Mouse (Mus musculus): Measurements from ENCODE around the gene Prkacb. TPM values are rescaled to one million over a fixed set of nuclear protein-coding genes. Genes with fewer than 3 reads are reported as not detected.

Prkacb gene
- total RNA-seq (2014; fragmentation: Nextera tagmentation), result 91.3 and 102 TPM in 2 replicates
- 146 and 165 TPM in 2 replicates for total RNA-seq (2017)
- 12.0 and 13.5 TPM in 2 replicates for polyA plus RNA-seq (2012)

DNA sequence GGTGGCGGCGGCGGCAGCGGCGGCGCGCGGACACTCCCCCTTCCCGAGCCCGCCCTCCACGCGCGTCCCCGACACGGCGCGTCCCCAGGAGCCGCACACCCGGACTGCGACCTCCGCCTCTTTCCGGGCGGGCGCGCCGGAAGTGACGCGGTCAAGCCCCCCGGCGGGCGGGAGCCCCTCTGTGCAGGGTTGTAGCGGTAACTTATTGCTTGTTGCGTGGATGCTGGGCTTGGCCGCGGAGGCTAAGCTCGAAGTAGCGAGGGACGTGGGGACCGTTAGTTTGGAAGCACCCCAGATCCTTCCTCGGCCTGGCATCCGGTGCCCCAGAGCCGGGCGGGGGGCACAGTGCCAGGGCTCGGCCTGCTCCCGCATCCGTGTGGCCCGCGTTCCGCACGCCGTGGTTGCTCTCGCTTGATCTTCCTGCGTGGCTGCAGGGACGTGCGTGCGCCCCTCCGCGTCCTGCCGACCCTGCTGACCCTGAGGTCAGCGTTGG lies at the start of gene Prkacb:
Prkacb (minus strand) TSS at position 90 of the 493 bp plus-strand sequence.
- TF ChIP-seq CTCF (IDR thresholded peaks at IDR 0.05; ENCODE audit: low read depth, low read length), result no peak
- TF ChIP-seq POLR2AphosphoS5 (IDR thresholded peaks at IDR 0.05; ENCODE audit: insufficient replicate concordance, low read depth, low read length), result no peak
- TF ChIP-seq GATA2 (IDR thresholded peaks at IDR 0.05; ENCODE audit: borderline replicate concordance, low read depth, low read length), result no peak
- no peak for TF ChIP-seq TAL1 (conservative IDR thresholded peaks at IDR 0.05; ENCODE audit: low read depth, low read length)
- TF ChIP-seq GATA1 (IDR thresholded peaks at IDR 0.05; ENCODE audit: borderline replicate concordance, low read length), result no peak
- H3K36me3 ChIP-seq (replicated peaks), result peaks cover 9% of the 10 kb centered on the region

DNA sequence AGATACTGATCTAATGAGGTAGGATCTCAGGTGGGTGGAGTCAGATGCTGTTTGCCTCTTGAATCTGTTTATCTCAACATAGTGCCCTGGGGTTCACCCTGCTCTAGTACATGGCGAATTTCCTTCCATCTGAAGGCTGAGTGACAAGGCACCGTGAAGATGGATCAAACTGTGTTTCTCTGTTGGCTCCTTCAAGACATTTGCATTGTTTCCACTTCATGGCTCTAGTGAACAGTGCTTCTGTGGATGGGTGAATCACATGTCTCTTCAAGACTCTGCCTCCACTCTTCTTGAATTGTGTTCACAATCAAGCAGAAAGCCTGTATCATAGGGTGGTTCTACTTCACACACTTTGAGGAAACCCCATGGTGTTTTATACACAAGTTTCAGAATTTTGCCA lies 47.5 kb upstream of the Prkacb start:
- ATAC-seq (ENCODE audit: extremely low read depth, insufficient number of reproducible peaks, low FRiP score, poor library complexity, severe bottlenecking), result no peak; the same call in 1 of the 2 replicates
- DNase-seq (ENCODE audit: low spot score), result no peak

More for the DNA sequence above, at the start of gene Prkacb:
- H3K9me3 ChIP-seq (replicated peaks), result no peaks in the 10 kb centered on the region
- H3K4me3 ChIP-seq (ENCODE audit: low read depth, low read length), result peak within 1 kb of the TSS; percentile 95
- peaks cover 25% of the 10 kb centered on the region for H3K4me1 ChIP-seq (ENCODE audit: insufficient read depth, low read depth, low read length)
- no peaks in the 10 kb centered on the region for H3K27me3 ChIP-seq (ENCODE audit: insufficient read depth, low read length)
- DNase-seq (ENCODE audit: low spot score) (peak; percentile 91), ATAC-seq (ENCODE audit: extremely low read depth, insufficient number of reproducible peaks, low FRiP score, poor library complexity, severe bottlenecking) (peak; percentile 67)

DNA sequence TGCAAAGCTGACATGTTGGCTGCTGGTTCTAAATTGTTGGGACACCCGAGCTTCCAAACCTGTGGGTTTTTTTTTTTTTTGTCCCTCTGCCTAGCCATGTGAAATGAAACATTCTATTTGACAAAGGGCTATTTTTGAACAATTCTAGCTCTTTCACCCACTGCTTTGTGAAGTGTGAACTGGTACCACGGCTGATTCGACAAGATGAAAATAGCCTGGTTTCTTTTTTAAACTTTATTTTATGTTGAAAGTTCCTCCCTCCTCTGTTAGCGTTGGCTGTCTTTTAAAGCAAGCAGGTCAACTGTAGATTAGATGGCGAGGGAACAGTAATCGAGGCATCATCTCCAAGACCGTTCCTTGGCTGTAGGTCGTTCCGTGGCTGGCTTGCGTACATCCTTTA lies 44.6 kb upstream of the Prkacb start:
- H3K9me3 ChIP-seq (replicated peaks), result no peaks in the 10 kb centered on the region
- H3K27me3 ChIP-seq (ENCODE audit: insufficient read depth, low read length), result peaks cover 10% of the 10 kb centered on the region; the same call in 1 of the 2 replicates
- DNase-seq (ENCODE audit: low spot score), result no peak
- TF ChIP-seq CTCF (IDR thresholded peaks at IDR 0.05; ENCODE audit: low read depth, low read length) (no peak), GATA2 (IDR thresholded peaks at IDR 0.05; ENCODE audit: borderline replicate concordance, low read depth, low read length) (no peak), POLR2AphosphoS5 (IDR thresholded peaks at IDR 0.05; ENCODE audit: insufficient replicate concordance, low read depth, low read length) (no peak), TAL1 (conservative IDR thresholded peaks at IDR 0.05; ENCODE audit: low read depth, low read length) (no peak), GATA1 (IDR thresholded peaks at IDR 0.05; ENCODE audit: borderline replicate concordance, low read length) (no peak)
- no peaks in the 10 kb centered on the region for H3K4me1 ChIP-seq (ENCODE audit: insufficient read depth, low read depth, low read length)
- H3K36me3 ChIP-seq (replicated peaks), result no peaks in the 10 kb centered on the region
- no peak overlapping the region for H3K4me3 ChIP-seq (ENCODE audit: low read depth, low read length)
- ATAC-seq (ENCODE audit: extremely low read depth, insufficient number of reproducible peaks, low FRiP score, poor library complexity, severe bottlenecking), result no peak

More for the DNA sequence above, 47.5 kb upstream of the Prkacb start:
- Histone ChIP-seq H3K27me3 (ENCODE audit: insufficient read depth, low read length) (peaks cover 4% of the 10 kb centered on the region; the same call in 1 of the 2 replicates), H3K4me1 (ENCODE audit: insufficient read depth, low read depth, low read length) (no peaks in the 10 kb centered on the region), H3K9me3 (replicated peaks) (no peaks in the 10 kb centered on the region), H3K36me3 (replicated peaks) (no peaks in the 10 kb centered on the region), H3K4me3 (ENCODE audit: low read depth, low read length) (no peak overlapping the region)
- TF ChIP-seq POLR2AphosphoS5 (IDR thresholded peaks at IDR 0.05; ENCODE audit: insufficient replicate concordance, low read depth, low read length) (no peak), TAL1 (conservative IDR thresholded peaks at IDR 0.05; ENCODE audit: low read depth, low read length) (no peak), GATA2 (IDR thresholded peaks at IDR 0.05; ENCODE audit: borderline replicate concordance, low read depth, low read length) (no peak), CTCF (IDR thresholded peaks at IDR 0.05; ENCODE audit: low read depth, low read length) (no peak), GATA1 (IDR thresholded peaks at IDR 0.05; ENCODE audit: borderline replicate concordance, low read length) (no peak)

DNA sequence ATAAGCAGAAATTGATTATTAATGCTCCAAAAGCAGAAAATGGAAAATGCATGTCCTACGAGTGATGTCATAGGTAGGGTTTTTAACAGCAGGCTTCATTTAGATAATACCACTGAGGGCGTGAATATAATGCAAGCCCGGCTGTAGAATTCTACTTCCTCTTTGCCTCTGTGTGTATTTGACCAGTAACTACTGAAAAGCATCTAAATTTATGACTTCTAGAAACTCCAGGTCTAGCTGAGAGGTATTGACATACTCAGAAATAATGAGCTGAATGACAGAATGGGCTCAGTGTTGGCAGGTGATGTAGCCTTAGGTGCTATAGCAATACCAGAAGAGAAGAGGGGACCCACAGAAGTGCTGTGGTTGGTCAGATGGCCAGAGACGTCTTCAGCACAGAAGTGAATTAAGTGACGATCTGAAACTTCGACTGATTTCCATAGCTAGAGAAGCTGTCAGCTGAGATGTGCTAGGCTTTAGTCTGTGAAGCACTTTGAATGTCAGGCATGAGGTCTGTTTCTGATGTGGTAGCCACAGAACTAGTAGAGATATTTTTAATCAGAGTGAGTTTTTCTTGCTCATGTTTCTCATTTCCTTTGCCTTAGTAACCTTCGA lies 41.8 kb upstream of the Prkacb start:
- Histone ChIP-seq H3K27me3 (ENCODE audit: insufficient read depth, low read length) (peaks cover 13% of the 10 kb centered on the region; the same call in 1 of the 2 replicates), H3K9me3 (replicated peaks) (no peaks in the 10 kb centered on the region), H3K4me3 (ENCODE audit: low read depth, low read length) (no peak overlapping the region), H3K36me3 (replicated peaks) (no peaks in the 10 kb centered on the region), H3K4me1 (ENCODE audit: insufficient read depth, low read depth, low read length) (no peaks in the 10 kb centered on the region)
- TF ChIP-seq GATA1 (IDR thresholded peaks at IDR 0.05; ENCODE audit: borderline replicate concordance, low read length) (no peak), POLR2AphosphoS5 (IDR thresholded peaks at IDR 0.05; ENCODE audit: insufficient replicate concordance, low read depth, low read length) (no peak), TAL1 (conservative IDR thresholded peaks at IDR 0.05; ENCODE audit: low read depth, low read length) (no peak), CTCF (IDR thresholded peaks at IDR 0.05; ENCODE audit: low read depth, low read length) (no peak), GATA2 (IDR thresholded peaks at IDR 0.05; ENCODE audit: borderline replicate concordance, low read depth, low read length) (no peak)
- ATAC-seq (ENCODE audit: extremely low read depth, insufficient number of reproducible peaks, low FRiP score, poor library complexity, severe bottlenecking) (no peak), DNase-seq (ENCODE audit: low spot score) (no peak)

DNA sequence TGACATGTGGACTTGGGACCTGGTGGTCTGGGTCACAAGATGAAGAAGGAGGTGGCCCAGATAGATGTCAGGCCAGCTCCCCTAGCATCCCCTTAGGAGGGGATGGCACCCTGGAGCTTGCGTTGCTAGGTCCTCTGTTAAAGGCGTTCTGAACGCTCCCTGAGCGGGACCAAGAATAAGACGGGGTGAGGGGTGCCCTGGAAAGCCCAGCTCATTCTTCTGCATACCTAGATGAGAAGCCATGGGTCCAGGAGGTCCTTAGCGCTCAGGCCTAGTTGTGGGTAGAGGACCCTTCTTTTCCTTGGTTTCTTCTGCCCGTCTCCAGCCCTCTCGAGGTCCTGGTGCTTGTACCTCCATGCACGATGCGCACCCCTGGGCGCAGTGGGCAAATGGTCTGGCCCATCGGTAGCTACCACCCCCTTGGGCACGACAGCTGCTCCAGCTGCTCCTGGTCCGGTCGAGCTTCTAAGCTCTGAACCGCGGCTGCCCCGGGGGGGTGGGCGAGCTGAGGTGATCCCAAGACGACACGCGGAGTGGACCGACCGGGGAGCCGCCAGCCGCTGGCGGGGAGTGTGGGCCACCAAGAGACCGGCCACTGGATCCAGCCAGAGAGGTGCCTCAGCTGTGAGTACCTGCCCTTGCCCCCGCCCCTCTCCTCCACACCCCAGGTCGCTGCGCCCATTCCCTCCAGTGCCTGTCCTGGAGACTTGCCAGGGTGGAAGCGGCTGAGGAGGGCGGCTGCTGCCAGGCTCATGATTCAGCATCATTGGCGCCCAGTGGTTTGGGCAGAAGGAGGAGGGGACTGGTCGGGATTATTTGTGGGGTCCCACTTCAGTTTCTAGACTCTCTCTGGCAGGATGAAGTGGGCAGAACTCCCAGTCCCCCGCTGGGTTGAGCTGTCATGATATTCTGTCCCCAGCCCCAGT lies 39.4 kb upstream of the Prkacb start, which contains the start of gene Ttll7:
Ttll7 (plus strand) TSS at position 402 of the 926 bp plus-strand sequence.
- H3K4me1 ChIP-seq (ENCODE audit: insufficient read depth, low read depth, low read length), result no peaks in the 10 kb centered on the region
- no peak within 1 kb of the TSS for H3K4me3 ChIP-seq (ENCODE audit: low read depth, low read length)
- no peak for ATAC-seq (ENCODE audit: extremely low read depth, insufficient number of reproducible peaks, low FRiP score, poor library complexity, severe bottlenecking)
- no peaks in the 10 kb centered on the region for H3K36me3 ChIP-seq (replicated peaks)
- TF ChIP-seq GATA2 (IDR thresholded peaks at IDR 0.05; ENCODE audit: borderline replicate concordance, low read depth, low read length) (no peak), GATA1 (IDR thresholded peaks at IDR 0.05; ENCODE audit: borderline replicate concordance, low read length) (no peak), POLR2AphosphoS5 (IDR thresholded peaks at IDR 0.05; ENCODE audit: insufficient replicate concordance, low read depth, low read length) (no peak), CTCF (IDR thresholded peaks at IDR 0.05; ENCODE audit: low read depth, low read length) (no peak), TAL1 (conservative IDR thresholded peaks at IDR 0.05; ENCODE audit: low read depth, low read length) (no peak)
- peaks cover 13% of the 10 kb centered on the region; the same call in 1 of the 2 replicates for H3K27me3 ChIP-seq (ENCODE audit: insufficient read depth, low read length)
- no peaks in the 10 kb centered on the region for H3K9me3 ChIP-seq (replicated peaks)
- no peak for DNase-seq (ENCODE audit: low spot score)

All from G1E (cell line).